Mouse (Mus musculus) forebrain, embryonic 16.5 days (tissue): ENCODE measurements around the gene Ecm1. TPM values are rescaled to one million over a fixed set of nuclear protein-coding genes. Genes with fewer than 3 reads are reported as not detected.

Experiments
- ATAC-seq: fragments of 200-750 bp; cut with Nextera tagmentation; 2 replicates; pipeline ENCODE4 v1.8.0; 2017; ENCODE audit warnings: mild to moderate bottlenecking, moderate library complexity
- H3K27ac ChIP-seq: fragments of 300-500 bp; sonication (generic); 2 replicates; pipeline ENCODE4 v1.5.1; 2014; ENCODE audit warnings: low read length, control low read depth
- H3K27me3 ChIP-seq: fragments of 300-500 bp; sonication (generic); replicated peaks from 2 replicates; pipeline ENCODE4 v1.6.1; 2014; ENCODE audit warnings: low read length; ENCODE audit not compliant: control insufficient read depth, insufficient read depth
- H3K36me3 ChIP-seq: fragments of 300-500 bp; sonication (generic); 2 replicates; pipeline ENCODE4 v1.6.1; 2014; ENCODE audit not compliant: control insufficient read depth, insufficient read depth
- H3K4me1 ChIP-seq: fragments of 300-500 bp; sonication (generic); replicated peaks from 2 replicates; pipeline ENCODE4 v1.6.1; 2014; ENCODE audit warnings: low read length; ENCODE audit not compliant: control insufficient read depth, insufficient read depth
- H3K4me2 ChIP-seq: fragments of 300-500 bp; sonication (generic); 2 replicates; pipeline ENCODE4 v1.6.1; 2014; ENCODE audit warnings: mild to moderate bottlenecking, low read length, control low read depth
- H3K4me3 ChIP-seq: fragments of 300-500 bp; sonication (generic); replicated peaks from 2 replicates; pipeline ENCODE4 v1.5.1; 2014; ENCODE audit warnings: mild to moderate bottlenecking, low read length, control low read depth
- H3K9ac ChIP-seq: fragments of 300-500 bp; sonication (generic); replicated peaks from 2 replicates; pipeline ENCODE4 v1.6.1; 2014; ENCODE audit warnings: low read depth, low read length, control low read depth
- H3K9me3 ChIP-seq: fragments of 300-500 bp; sonication (generic); 2 replicates; pipeline ENCODE4 v1.6.1; 2016; ENCODE audit warnings: low read length; ENCODE audit not compliant: control insufficient read depth
- WGBS: fragments of 180-500 bp; shearing (Covaris S2); extraction: QIAGEN DNeasy Blood & Tissue Kit; methylation state at CpG from one replicate; pipeline ENCODE4 v1.1.7; 2014; 5-methylcytosine and 5-hydroxymethylcytosine counted together
- microRNA-seq: library from miRNA; unstranded; fragments of <30 nt; microRNA quantifications from one replicate; pipeline ENCODE4, GENCODE M21; 2017
- polyA plus RNA-seq: library from polyadenylated mRNA; unstranded; fragments of >200 nt; fragmentation: Nextera tagmentation; extraction: Ambion mirVana; gene quantifications from 2 replicates; pipeline ENCODE4 v1.2.1, GENCODE M21; 2015

Ecm1 gene
- polyA plus RNA-seq, 1 experiment from 2014 or later = 7.9 TPM

GRCm38 (mm10) chr3:95687168-95687523 is 52.2 kb downstream of the Ecm1 start:
- H3K27ac ChIP-seq = no peak overlapping the region
- no peaks in the 10 kb centered on the region for H3K36me3 ChIP-seq
- H3K4me3 ChIP-seq = peak overlapping the region; percentile 35
- no peaks in the 10 kb centered on the region for H3K27me3 ChIP-seq
- 24% methylated on average over 4 of the region's 4 CpGs for WGBS
- H3K9me3 ChIP-seq = no peaks in the 10 kb centered on the region
- peaks cover 11% of the 10 kb centered on the region for H3K4me1 ChIP-seq
- ATAC-seq = no peak; the same call in 1 of the 2 replicates
- H3K4me2 ChIP-seq = peak overlapping the region; percentile 65
- peak overlapping the region; percentile 33; the same call in 1 of the 2 replicates for H3K9ac ChIP-seq

- Histone ChIP-seq H3K9ac (no peak overlapping the region), H3K36me3 (no peaks in the 10 kb centered on the region), H3K27ac (no peak overlapping the region), H3K4me1 (peaks cover 11% of the 10 kb centered on the region), H3K4me3 (no peak overlapping the region), H3K27me3 (no peaks in the 10 kb centered on the region), H3K9me3 (no peaks in the 10 kb centered on the region), H3K4me2 (no peak overlapping the region)
- ATAC-seq = no peak
- 48% methylated on average over 9 of the region's 10 CpGs for WGBS
These were observed 52.7 kb downstream of the Ecm1 start for GRCm38 (mm10) chr3:95686492-95687167.

- no peak overlapping the region for H3K9ac ChIP-seq
These were observed 53.7 kb downstream of the Ecm1 start for GRCm38 (mm10) chr3:95685701-95686100.

GRCm38 (mm10) chr3:95685301-95685700 is 54.1 kb downstream of the Ecm1 start:
- Histone ChIP-seq H3K4me2 (no peak overlapping the region), H3K27ac (no peak overlapping the region), H3K4me3 (no peak overlapping the region), H3K27me3 (no peaks in the 10 kb centered on the region), H3K36me3 (no peaks in the 10 kb centered on the region), H3K9ac (no peak overlapping the region), H3K9me3 (no peaks in the 10 kb centered on the region), H3K4me1 (peaks cover 11% of the 10 kb centered on the region)
- 86% methylated on average over 4 of the region's 4 CpGs for WGBS
- ATAC-seq = no peak

More at GRCm38 (mm10) chr3:95685701-95686100, 53.7 kb downstream of the Ecm1 start:
- ATAC-seq = no peak
- H3K27ac ChIP-seq = no peak overlapping the region
- H3K9me3 ChIP-seq = no peaks in the 10 kb centered on the region
- H3K4me3 ChIP-seq = no peak overlapping the region
- no peaks in the 10 kb centered on the region for H3K27me3 ChIP-seq
- H3K4me2 ChIP-seq = no peak overlapping the region
- 80% methylated on average over 2 of the region's 2 CpGs for WGBS
- peaks cover 11% of the 10 kb centered on the region for H3K4me1 ChIP-seq
- no peaks in the 10 kb centered on the region for H3K36me3 ChIP-seq

GRCm38 (mm10) chr3:95684846-95685245 is 54.5 kb downstream of the Ecm1 start:
- WGBS = 60% methylated on average over 5 of the region's 8 CpGs
- no peak overlapping the region for H3K4me3 ChIP-seq
- no peak overlapping the region for H3K27ac ChIP-seq
- H3K4me1 ChIP-seq = peaks cover 11% of the 10 kb centered on the region
- no peaks in the 10 kb centered on the region for H3K27me3 ChIP-seq
- H3K9me3 ChIP-seq = no peaks in the 10 kb centered on the region
- no peak for ATAC-seq
- no peaks in the 10 kb centered on the region for H3K36me3 ChIP-seq
- no peak overlapping the region for H3K9ac ChIP-seq
- no peak overlapping the region for H3K4me2 ChIP-seq

Small RNAs within 50 kb of the gene (microRNA-seq; reads per million reads assigned to microRNA genes)
- not detected for gene Mir7014

Other genes with a start within 250 kb of the Ecm1 start
- 3.2 and 8.4 TPM in 2 replicates for gene Ctsk, start 240.3 kb downstream of the Ecm1 start, polyA plus RNA-seq
- 11.0 and 11.1 TPM in 2 replicates for gene Ctss, start 212.8 kb downstream of the Ecm1 start, polyA plus RNA-seq
- not detected in 2 replicates for gene Hormad1, start 179.9 kb downstream of the Ecm1 start, polyA plus RNA-seq
- 33.3 and 39.8 TPM in 2 replicates for gene Golph3l, start 150.6 kb downstream of the Ecm1 start, polyA plus RNA-seq
- 113 and 124 TPM in 2 replicates for gene Ensa, start 114.6 kb downstream of the Ecm1 start, polyA plus RNA-seq
- 43.4 and 48.3 TPM in 2 replicates for gene Mcl1, start 80.8 kb downstream of the Ecm1 start, polyA plus RNA-seq
- 0.48 and 1.2 TPM in 2 replicates for gene Adamtsl4, start 51.7 kb downstream of the Ecm1 start, polyA plus RNA-seq
- gene Tars2, start 20.6 kb upstream of the Ecm1 start, polyA plus RNA-seq = 49.5 and 53.0 TPM in 2 replicates
- 23.5 and 29.0 TPM in 2 replicates for gene Rprd2, start 79.3 kb upstream of the Ecm1 start, polyA plus RNA-seq
- 47.2 and 49.1 TPM in 2 replicates for gene Prpf3, start 116.3 kb upstream of the Ecm1 start, polyA plus RNA-seq
- 243 and 277 TPM in 2 replicates for gene Mrps21, start 131.9 kb upstream of the Ecm1 start, polyA plus RNA-seq
- gene Ciart, start 142.7 kb upstream of the Ecm1 start, polyA plus RNA-seq = 4.1 and 5.7 TPM in 2 replicates
- gene BC028528, start 152.4 kb upstream of the Ecm1 start, polyA plus RNA-seq = 13.8 and 14.4 TPM in 2 replicates
- gene Aph1a, start 154.4 kb upstream of the Ecm1 start, polyA plus RNA-seq = 35.6 and 35.9 TPM in 2 replicates
- 9.4 and 10.2 TPM in 2 replicates for gene Car14, start 165.1 kb upstream of the Ecm1 start, polyA plus RNA-seq
- 185 and 205 TPM in 2 replicates for gene Anp32e, start 189.7 kb upstream of the Ecm1 start, polyA plus RNA-seq